Mouse (Mus musculus) MEL (cell line): ENCODE results near the gene Acox2.

Experiments used
- CHD2 ChIP-seq: IDR thresholded peaks from 2 replicates; pipeline ENCODE4 v1.6.1; 2011; ENCODE audit warnings: low read length, improper control_type of control experiment
- CTCF ChIP-seq, 3 experiments: IDR thresholded peaks in 2 of 3; conservative IDR thresholded peaks in 1 of 3; 2 replicates each; pipeline ENCODE4 v1.5.1; 2011 to 2012; ENCODE audit warnings: low read length in 3 of 3, low read depth in 2 of 3, mild to moderate bottlenecking in 2 of 3, improper control_type of control experiment in 1 of 3, inconsistent platforms in 1 of 3, mixed read lengths in 1 of 3, moderate library complexity in 1 of 3; ENCODE audit not compliant: control insufficient read depth in 1 of 3, insufficient read depth in 1 of 3, poor library complexity in 1 of 3, severe bottlenecking in 1 of 3
- E2F4 ChIP-seq: IDR thresholded peaks from 2 replicates; pipeline ENCODE4 v1.6.1; 2011; ENCODE audit warnings: low read depth, low read length, improper control_type of control experiment, borderline replicate concordance
- EP300 ChIP-seq, 2 experiments: IDR thresholded peaks; 2 replicates each; pipeline ENCODE4 v1.6.1; 2011; ENCODE audit warnings: improper control_type of control experiment in 2 of 2, low read length in 2 of 2, low read depth in 1 of 2, mild to moderate bottlenecking in 1 of 2
- ETS1 ChIP-seq: IDR thresholded peaks from 2 replicates; pipeline ENCODE4 v1.6.1; 2012; ENCODE audit warnings: low read depth, mild to moderate bottlenecking, inconsistent platforms, low read length, improper control_type of control experiment, moderate library complexity
- MYC ChIP-seq: IDR thresholded peaks from 2 replicates; pipeline ENCODE4 v1.6.1; 2011; ENCODE audit warnings: low read depth, mild to moderate bottlenecking, low read length, improper control_type of control experiment, moderate library complexity
- POLR2AphosphoS5 ChIP-seq: IDR thresholded peaks from 2 replicates; pipeline ENCODE4 v1.6.1; 2012; ENCODE audit warnings: low read depth, borderline replicate concordance, mild to moderate bottlenecking, inconsistent platforms, low read length, moderate library complexity, mixed read lengths
- RAD21 ChIP-seq: IDR thresholded peaks from 2 replicates; pipeline ENCODE4 v1.6.1; 2011; ENCODE audit warnings: mild to moderate bottlenecking, low read depth, low read length, improper control_type of control experiment
- SMC3 ChIP-seq: IDR thresholded peaks from 2 replicates; pipeline ENCODE4 v1.6.1; 2011; ENCODE audit warnings: low read depth, low read length, improper control_type of control experiment
- TBP ChIP-seq: IDR thresholded peaks from 2 replicates; pipeline ENCODE4 v1.8.0; 2011; ENCODE audit warnings: low read depth, low read length, improper control_type of control experiment
- ZC3H11A ChIP-seq: IDR thresholded peaks from 2 replicates; pipeline ENCODE4 v1.6.1; 2012; ENCODE audit warnings: low read depth, mild to moderate bottlenecking, inconsistent platforms, low read length, improper control_type of control experiment
- ZKSCAN1 ChIP-seq: IDR thresholded peaks from 2 replicates; pipeline ENCODE4 v1.6.1; 2012; ENCODE audit warnings: low read depth, mild to moderate bottlenecking, inconsistent platforms, low read length, improper control_type of control experiment, moderate library complexity

- no peak for TF ChIP-seq CTCF (IDR thresholded peaks at IDR 0.05 in 2 of 3, conservative IDR thresholded peaks at IDR 0.05 in 1 of 3; ENCODE audit: control insufficient read depth in 1 of 3, insufficient read depth in 1 of 3, low read depth in 2 of 3, low read length in 3 of 3, poor library complexity in 1 of 3, severe bottlenecking in 1 of 3)
- no peak for TF ChIP-seq EP300 (IDR thresholded peaks at IDR 0.05; ENCODE audit: low read depth in 1 of 2, low read length in 2 of 2)
- TF ChIP-seq E2F4: no peak
- TF ChIP-seq ZC3H11A: no peak
- TF ChIP-seq POLR2AphosphoS5: no peak
- no peak for TF ChIP-seq RAD21
- no peak for TF ChIP-seq ETS1
- no peak for TF ChIP-seq MYC
- TF ChIP-seq CHD2: no peak
- no peak for TF ChIP-seq SMC3
- TF ChIP-seq ZKSCAN1: no peak
- TF ChIP-seq TBP: no peak
Observed at GRCm38 (mm10) chr14:8220912-8221311, 38.2 kb downstream of the Acox2 start.
